Mouse (Mus musculus) naive thymus-derived CD4-positive, alpha-beta T cell, adult 5 months (primary cell): ENCODE data around the gene Nrap. TPM values are rescaled to one million over a fixed set of nuclear protein-coding genes. Genes with fewer than 3 reads are reported as not detected.

ENCODE experiments used
- polyA plus RNA-seq: library from polyadenylated mRNA; unstranded; fragments of 100-300 nt; shearing (Covaris generic); gene quantifications from one replicate; pipeline ENCODE4 v1.2.1, GENCODE M21; 2017

Nrap gene
- not detected for polyA plus RNA-seq

GRCm38 (mm10) chr19:56389879-56390278 lies at the start of gene Nrap:
TSS of gene Nrap (minus strand) at chr19:56390037.

GRCm38 (mm10) chr19:56396669-56397621 lies 7.1 kb upstream of the Nrap start, which contains the start of gene Casp7:
TSS of gene Casp7 (plus strand) at chr19:56397129.

GRCm38 (mm10) chr19:56286866-56287265 lies 103.0 kb downstream of the Nrap start, which contains the start of gene Habp2:
TSS of gene Habp2 (plus strand) at chr19:56287137.

Other genes with a start within 250 kb of the Nrap start
- gene Habp2, start 102.9 kb downstream of the Nrap start, polyA plus RNA-seq: not detected
- 10.3 TPM for gene Casp7, start 7.1 kb upstream of the Nrap start, polyA plus RNA-seq
- not detected for gene Plekhs1, start 71.6 kb upstream of the Nrap start, polyA plus RNA-seq
- gene Dclre1a, start 158.2 kb upstream of the Nrap start, polyA plus RNA-seq: 2.2 TPM
- gene Nhlrc2, start 158.2 kb upstream of the Nrap start, polyA plus RNA-seq: 26.0 TPM